Mouse (Mus musculus): ENCODE measurements around the gene Rnf187. TPM values are rescaled to one million over a fixed set of nuclear protein-coding genes. Genes with fewer than 3 reads are reported as not detected.

Rnf187 gene
- polyA plus RNA-seq, 1 experiment: 245 TPM

DNA sequence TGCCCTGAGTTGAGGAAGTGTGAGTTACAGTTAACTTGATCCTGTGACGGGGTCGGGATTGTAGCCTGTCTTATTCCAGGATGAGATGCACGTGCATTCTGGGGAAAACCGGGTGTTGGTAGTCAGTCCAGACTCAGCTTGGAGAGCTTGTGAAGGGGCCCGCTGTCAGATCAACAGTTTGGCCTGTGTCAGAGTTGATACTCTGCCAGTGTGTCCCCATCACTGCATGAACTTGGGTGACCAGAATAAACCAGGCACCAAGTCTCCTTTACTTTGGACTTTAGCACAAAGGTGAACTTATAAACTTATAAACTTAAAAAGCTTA is 40.0 kb upstream of the Rnf187 start:
- TF ChIP-seq FOSL1 (IDR thresholded peaks at IDR 0.05; ENCODE audit: insufficient read depth, low read length, poor library complexity, severe bottlenecking) (no peak), MAX (IDR thresholded peaks at IDR 0.05) (no peak), MYOD1 (IDR thresholded peaks at IDR 0.05; ENCODE audit: control insufficient read depth, insufficient read length, low read depth) (no peak), CEBPB (IDR thresholded peaks at IDR 0.05; ENCODE audit: low read depth) (no peak), MYOG (IDR thresholded peaks at IDR 0.05; ENCODE audit: control insufficient read depth, extremely low read depth, insufficient read length) (no peak)
- peaks cover 14% of the 10 kb centered on the region for H3K36me3 ChIP-seq (ENCODE audit: control insufficient read depth, insufficient read depth)
- H3K27me3 ChIP-seq (ENCODE audit: control insufficient read depth, insufficient read depth, insufficient read length): no peaks in the 10 kb centered on the region
- peaks cover 50% of the 10 kb centered on the region for H3K79me3 ChIP-seq (ENCODE audit: low read depth)
- peak overlapping the region; percentile 80 for H3ac ChIP-seq (ENCODE audit: control insufficient read depth, insufficient read length, low read depth)
- peak overlapping the region; percentile 57 for H3K4me3 ChIP-seq (ENCODE audit: insufficient read depth, poor library complexity, severe bottlenecking)
- H3K79me2 ChIP-seq (ENCODE audit: control insufficient read depth, insufficient read depth): peaks cover 84% of the 10 kb centered on the region

DNA sequence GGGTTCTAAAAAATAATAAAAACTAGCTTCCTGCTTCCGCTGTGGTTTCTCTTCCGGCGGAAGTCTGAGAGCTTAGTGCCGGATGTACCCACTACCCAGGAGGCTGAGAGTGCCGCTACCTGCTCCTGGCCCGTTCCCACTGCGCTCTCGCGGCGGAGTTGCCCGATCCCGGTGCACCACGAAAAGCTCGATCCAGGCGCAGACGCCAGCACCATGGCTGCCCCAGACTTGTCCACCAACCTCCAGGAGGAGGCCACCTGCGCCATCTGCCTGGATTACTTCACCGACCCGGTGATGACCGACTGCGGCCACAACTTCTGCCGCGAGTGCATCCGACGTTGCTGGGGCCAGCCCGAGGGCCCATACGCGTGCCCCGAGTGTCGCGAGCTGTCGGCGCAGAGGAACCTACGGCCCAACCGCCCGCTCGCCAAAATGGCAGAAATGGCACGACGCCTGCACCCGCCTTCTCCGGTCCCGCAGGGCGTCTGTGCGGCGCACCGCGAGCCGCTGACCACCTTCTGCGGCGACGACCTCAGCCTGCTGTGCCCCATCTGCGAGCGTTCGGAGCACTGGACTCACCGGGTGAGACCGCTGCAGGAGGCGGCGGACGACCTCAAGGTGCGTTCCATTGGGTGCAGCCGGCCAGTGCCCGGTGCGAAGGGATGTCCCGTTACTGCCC is 39.5 kb upstream of the Rnf187 start, which contains the start of gene Trim11:
Gene Trim11 (plus strand): TSS at position 67 of the 679 bp plus-strand sequence.
- Histone ChIP-seq H3ac (ENCODE audit: control insufficient read depth, insufficient read length, low read depth) (peak within 1 kb of the TSS; percentile 94), H3K79me2 (ENCODE audit: control insufficient read depth, insufficient read depth) (peaks cover 88% of the 10 kb centered on the region), H3K27me3 (ENCODE audit: control insufficient read depth, insufficient read depth, insufficient read length) (no peaks in the 10 kb centered on the region), H3K4me3 (ENCODE audit: insufficient read depth, poor library complexity, severe bottlenecking) (peak within 1 kb of the TSS; percentile 57), H3K36me3 (ENCODE audit: control insufficient read depth, insufficient read depth) (peaks cover 12% of the 10 kb centered on the region), H3K79me3 (ENCODE audit: low read depth) (peaks cover 49% of the 10 kb centered on the region)
- TF ChIP-seq MAX (IDR thresholded peaks at IDR 0.05): no peak
- TF ChIP-seq MYOD1 (IDR thresholded peaks at IDR 0.05; ENCODE audit: control insufficient read depth, insufficient read length, low read depth): no peak
- TF ChIP-seq USF1 (IDR thresholded peaks at IDR 0.05; ENCODE audit: low read depth): no peak
- no peak for TF ChIP-seq MYOG (IDR thresholded peaks at IDR 0.05; ENCODE audit: control insufficient read depth, extremely low read depth, insufficient read length)
- no peak for TF ChIP-seq CEBPB (IDR thresholded peaks at IDR 0.05; ENCODE audit: low read depth)
- TF ChIP-seq CTCF (IDR thresholded peaks at IDR 0.05; ENCODE audit: control insufficient read depth, insufficient read depth, insufficient read length): no peak
- TF ChIP-seq FOSL1 (IDR thresholded peaks at IDR 0.05; ENCODE audit: insufficient read depth, low read length, poor library complexity, severe bottlenecking): no peak

DNA sequence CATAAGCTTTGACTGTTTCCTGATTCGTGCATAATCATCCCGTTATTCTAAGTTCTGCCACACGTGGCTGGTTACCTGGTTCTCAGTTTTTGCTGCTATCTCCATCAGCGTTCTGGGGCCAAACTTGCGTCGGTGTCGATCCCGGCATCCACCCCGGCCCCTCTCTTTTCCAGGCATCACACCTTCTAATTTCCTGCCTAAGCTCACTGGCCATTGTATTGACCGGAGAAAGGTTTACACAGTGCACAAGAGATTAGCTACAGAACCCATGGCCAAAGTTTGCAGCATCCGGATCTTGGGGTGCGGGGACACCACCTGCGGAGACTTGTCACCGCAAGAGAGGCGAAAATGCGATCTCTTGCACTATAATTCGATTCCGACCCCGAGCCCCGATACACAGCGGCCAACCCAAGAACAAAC is 38.9 kb upstream of the Rnf187 start:
- H3K4me3 ChIP-seq (ENCODE audit: insufficient read depth, poor library complexity, severe bottlenecking): peak overlapping the region; percentile 57
- peaks cover 7% of the 10 kb centered on the region for H3K36me3 ChIP-seq (ENCODE audit: control insufficient read depth, insufficient read depth)
- no peaks in the 10 kb centered on the region for H3K27me3 ChIP-seq (ENCODE audit: control insufficient read depth, insufficient read depth, insufficient read length)
- H3K79me2 ChIP-seq (ENCODE audit: control insufficient read depth, insufficient read depth): peaks cover 88% of the 10 kb centered on the region
- H3K79me3 ChIP-seq (ENCODE audit: low read depth): peaks cover 49% of the 10 kb centered on the region
- H3ac ChIP-seq (ENCODE audit: control insufficient read depth, insufficient read length, low read depth): peak overlapping the region; percentile 94
- TF ChIP-seq FOSL1 (IDR thresholded peaks at IDR 0.05; ENCODE audit: insufficient read depth, low read length, poor library complexity, severe bottlenecking) (no peak), CEBPB (IDR thresholded peaks at IDR 0.05; ENCODE audit: low read depth) (no peak), USF1 (IDR thresholded peaks at IDR 0.05; ENCODE audit: low read depth) (no peak), MYOG (IDR thresholded peaks at IDR 0.05; ENCODE audit: control insufficient read depth, extremely low read depth, insufficient read length) (no peak), MYOD1 (IDR thresholded peaks at IDR 0.05; ENCODE audit: control insufficient read depth, insufficient read length, low read depth) (no peak), MAX (IDR thresholded peaks at IDR 0.05) (no peak), CTCF (IDR thresholded peaks at IDR 0.05; ENCODE audit: control insufficient read depth, insufficient read depth, insufficient read length) (no peak)

DNA sequence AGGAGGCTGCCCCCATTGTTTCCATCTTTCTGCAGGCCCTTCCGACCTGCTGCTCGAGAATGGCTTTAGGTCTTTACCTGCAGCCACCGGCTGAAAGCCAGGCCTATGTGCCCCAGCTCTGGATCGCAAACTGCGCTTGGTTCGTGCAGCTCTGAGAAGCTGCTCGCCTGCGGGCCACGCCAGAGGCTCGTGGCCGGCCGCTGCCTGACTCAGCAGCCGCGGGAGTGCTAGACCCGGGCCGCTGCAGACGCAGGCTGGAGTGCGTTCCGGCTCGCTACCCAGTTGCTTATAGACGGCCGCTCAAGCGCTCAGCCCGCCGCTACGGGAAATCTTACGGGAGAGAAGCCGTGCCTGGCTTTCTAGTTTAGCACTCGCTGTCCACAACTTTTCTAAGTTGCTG is 38.4 kb upstream of the Rnf187 start:
- TF ChIP-seq MAX (IDR thresholded peaks at IDR 0.05) (no peak), USF1 (IDR thresholded peaks at IDR 0.05; ENCODE audit: low read depth) (no peak), MYOD1 (IDR thresholded peaks at IDR 0.05; ENCODE audit: control insufficient read depth, insufficient read length, low read depth) (no peak), FOSL1 (IDR thresholded peaks at IDR 0.05; ENCODE audit: insufficient read depth, low read length, poor library complexity, severe bottlenecking) (no peak), MYOG (IDR thresholded peaks at IDR 0.05; ENCODE audit: control insufficient read depth, extremely low read depth, insufficient read length) (no peak), CTCF (IDR thresholded peaks at IDR 0.05; ENCODE audit: control insufficient read depth, insufficient read depth, insufficient read length) (no peak), CEBPB (IDR thresholded peaks at IDR 0.05; ENCODE audit: low read depth) (no peak)
- Histone ChIP-seq H3K79me2 (ENCODE audit: control insufficient read depth, insufficient read depth) (peaks cover 88% of the 10 kb centered on the region), H3K27me3 (ENCODE audit: control insufficient read depth, insufficient read depth, insufficient read length) (no peaks in the 10 kb centered on the region), H3K4me3 (ENCODE audit: insufficient read depth, poor library complexity, severe bottlenecking) (peak overlapping the region; percentile 57), H3ac (ENCODE audit: control insufficient read depth, insufficient read length, low read depth) (peak overlapping the region; percentile 94), H3K36me3 (ENCODE audit: control insufficient read depth, insufficient read depth) (peaks cover 5% of the 10 kb centered on the region), H3K79me3 (ENCODE audit: low read depth) (peaks cover 49% of the 10 kb centered on the region)

DNA sequence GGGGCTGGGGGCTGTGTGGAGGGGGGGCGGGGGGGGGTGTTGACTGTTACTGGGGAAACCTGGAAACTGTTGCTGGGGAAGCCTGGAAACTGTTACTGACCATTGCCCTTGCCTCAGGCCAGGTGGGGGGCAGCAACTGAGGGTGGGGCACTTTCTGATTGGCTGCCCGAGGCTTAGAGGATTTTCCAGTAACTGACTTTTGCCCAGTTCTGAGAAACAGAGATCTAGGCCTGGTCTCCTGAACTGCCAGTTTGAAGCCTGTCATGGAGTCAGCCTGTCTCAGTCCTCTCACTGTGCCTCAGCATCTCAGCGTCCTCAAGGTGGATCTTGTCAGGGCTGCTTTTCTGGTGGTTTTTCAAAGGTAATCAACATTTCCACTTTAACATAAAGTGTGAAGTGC is 35.7 kb upstream of the Rnf187 start:
- Histone ChIP-seq H3K4me3 (ENCODE audit: insufficient read depth, poor library complexity, severe bottlenecking) (no peak overlapping the region), H3K36me3 (ENCODE audit: control insufficient read depth, insufficient read depth) (peaks cover 5% of the 10 kb centered on the region), H3ac (ENCODE audit: control insufficient read depth, insufficient read length, low read depth) (no peak overlapping the region), H3K27me3 (ENCODE audit: control insufficient read depth, insufficient read depth, insufficient read length) (no peaks in the 10 kb centered on the region), H3K79me2 (ENCODE audit: control insufficient read depth, insufficient read depth) (peaks cover 61% of the 10 kb centered on the region), H3K79me3 (ENCODE audit: low read depth) (peaks cover 30% of the 10 kb centered on the region)
- no peak for TF ChIP-seq FOSL1 (IDR thresholded peaks at IDR 0.05; ENCODE audit: insufficient read depth, low read length, poor library complexity, severe bottlenecking)

DNA sequence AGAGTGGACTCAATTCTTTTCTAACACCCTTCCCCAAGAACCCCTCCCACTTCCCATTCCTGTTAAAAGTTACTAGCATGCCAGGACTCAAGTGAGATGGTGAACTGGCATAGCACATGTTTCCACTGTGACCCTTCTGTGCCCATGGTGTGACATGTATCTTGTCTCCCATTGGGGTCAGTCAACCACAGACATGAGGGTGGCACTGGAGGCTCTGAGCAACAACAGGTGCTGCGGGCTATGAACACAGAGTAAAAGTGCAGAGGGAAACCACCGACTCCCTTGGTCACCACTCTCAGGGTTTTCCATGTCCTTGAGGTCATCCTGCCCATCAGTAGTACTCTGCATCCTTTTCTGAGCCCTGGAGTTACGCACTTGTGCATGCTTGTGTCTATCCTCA is 33.1 kb upstream of the Rnf187 start:
- H3K79me2 ChIP-seq (ENCODE audit: control insufficient read depth, insufficient read depth): peaks cover 34% of the 10 kb centered on the region
- H3K79me3 ChIP-seq (ENCODE audit: low read depth): peaks cover 15% of the 10 kb centered on the region
- TF ChIP-seq CEBPB (IDR thresholded peaks at IDR 0.05; ENCODE audit: low read depth) (no peak), MYOG (IDR thresholded peaks at IDR 0.05; ENCODE audit: control insufficient read depth, extremely low read depth, insufficient read length) (no peak), MAX (IDR thresholded peaks at IDR 0.05) (no peak), FOSL1 (IDR thresholded peaks at IDR 0.05; ENCODE audit: insufficient read depth, low read length, poor library complexity, severe bottlenecking) (no peak), MYOD1 (IDR thresholded peaks at IDR 0.05; ENCODE audit: control insufficient read depth, insufficient read length, low read depth) (no peak), CTCF (IDR thresholded peaks at IDR 0.05; ENCODE audit: control insufficient read depth, insufficient read depth, insufficient read length) (no peak), USF1 (IDR thresholded peaks at IDR 0.05; ENCODE audit: low read depth) (no peak)
- H3K27me3 ChIP-seq (ENCODE audit: control insufficient read depth, insufficient read depth, insufficient read length): no peaks in the 10 kb centered on the region
- no peak overlapping the region for H3K4me3 ChIP-seq (ENCODE audit: insufficient read depth, poor library complexity, severe bottlenecking)
- peaks cover 13% of the 10 kb centered on the region for H3K36me3 ChIP-seq (ENCODE audit: control insufficient read depth, insufficient read depth)
- H3ac ChIP-seq (ENCODE audit: control insufficient read depth, insufficient read length, low read depth): no peak overlapping the region

Measured in C2C12 (cell line).